Mouse (Mus musculus): ENCODE results near the gene Cadm1. TPM values are rescaled to one million over a fixed set of nuclear protein-coding genes. Genes with fewer than 3 reads are reported as not detected.

The Cadm1 gene
- polyA plus RNA-seq, 1 experiment: 92.2 TPM

DNA sequence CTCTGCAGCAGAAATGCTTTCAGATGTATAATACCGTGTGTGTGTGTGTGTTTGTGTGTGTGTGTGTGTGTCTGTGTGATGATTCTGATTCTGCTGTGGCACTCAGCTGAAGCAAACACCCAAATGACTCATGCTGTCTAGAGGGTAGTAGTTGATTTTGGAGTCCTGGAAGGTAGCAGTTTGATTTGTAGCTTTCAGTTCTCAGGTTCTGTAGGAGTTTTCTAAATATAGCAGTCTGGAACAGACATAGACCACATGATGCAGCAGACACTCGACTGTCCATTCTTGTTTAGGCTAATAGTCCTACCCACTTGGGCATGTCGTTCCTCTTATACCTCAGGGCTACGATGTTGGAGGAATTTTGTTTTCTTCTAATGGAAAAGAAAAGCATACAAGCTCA lies 86.4 kb downstream of the Cadm1 start:
- no peaks in the 10 kb centered on the region; the same call in 1 of the 2 replicates for H3K4me1 ChIP-seq (ENCODE audit: control insufficient read depth, insufficient read depth, low read length)
- H3K36me3 ChIP-seq (ENCODE audit: control insufficient read depth, insufficient read depth, low read length): no peaks in the 10 kb centered on the region
- H3K4me3 ChIP-seq (ENCODE audit: control insufficient read depth, low read depth, low read length): no peak overlapping the region
- H3K27me3 ChIP-seq (ENCODE audit: control insufficient read depth, insufficient read depth, low read length): no peaks in the 10 kb centered on the region
- H3K27ac ChIP-seq (ENCODE audit: control insufficient read depth, insufficient read depth, low read depth, low read length): no peak overlapping the region
- TF ChIP-seq CTCF (IDR thresholded peaks at IDR 0.05; ENCODE audit: control insufficient read depth, insufficient read depth, insufficient replicate concordance, low read depth, low read length) (no peak), POLR2A (IDR thresholded peaks at IDR 0.05; ENCODE audit: control insufficient read depth, low read depth, low read length) (no peak)

DNA sequence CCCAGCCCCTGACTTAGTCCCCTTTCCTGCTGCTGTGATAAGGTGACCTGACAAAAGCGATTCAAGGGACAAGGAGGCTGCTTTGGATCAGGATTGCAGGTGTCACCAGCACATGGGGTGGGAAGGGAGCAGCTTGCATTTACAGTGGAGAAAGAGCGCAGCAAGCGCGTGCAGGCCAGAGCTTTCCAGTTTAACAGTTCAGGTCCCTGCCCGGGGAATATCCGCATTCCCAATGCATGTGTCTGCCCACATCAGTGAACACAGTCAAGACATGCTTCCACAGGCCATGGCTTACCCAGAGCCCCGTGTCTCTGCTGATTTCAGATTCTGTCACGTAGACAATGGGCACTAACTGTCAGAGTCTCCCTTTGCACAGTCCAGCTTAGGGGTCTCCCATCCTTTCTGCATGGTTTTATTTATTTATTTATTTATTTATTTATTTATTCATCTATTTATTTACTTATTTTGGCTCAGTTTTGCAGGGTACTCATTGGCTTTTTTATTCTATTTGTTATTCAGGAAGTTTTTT lies 89.6 kb downstream of the Cadm1 start:
- H3K4me3 ChIP-seq (ENCODE audit: control insufficient read depth, low read depth, low read length): no peak overlapping the region
- no peaks in the 10 kb centered on the region for H3K27me3 ChIP-seq (ENCODE audit: control insufficient read depth, insufficient read depth, low read length)
- H3K36me3 ChIP-seq (ENCODE audit: control insufficient read depth, insufficient read depth, low read length): no peaks in the 10 kb centered on the region
- no peaks in the 10 kb centered on the region; the same call in 1 of the 2 replicates for H3K4me1 ChIP-seq (ENCODE audit: control insufficient read depth, insufficient read depth, low read length)
- TF ChIP-seq POLR2A (IDR thresholded peaks at IDR 0.05; ENCODE audit: control insufficient read depth, low read depth, low read length): no peak
- no peak for TF ChIP-seq CTCF (IDR thresholded peaks at IDR 0.05; ENCODE audit: control insufficient read depth, insufficient read depth, insufficient replicate concordance, low read depth, low read length)
- H3K27ac ChIP-seq (ENCODE audit: control insufficient read depth, insufficient read depth, low read depth, low read length): no peak overlapping the region

DNA sequence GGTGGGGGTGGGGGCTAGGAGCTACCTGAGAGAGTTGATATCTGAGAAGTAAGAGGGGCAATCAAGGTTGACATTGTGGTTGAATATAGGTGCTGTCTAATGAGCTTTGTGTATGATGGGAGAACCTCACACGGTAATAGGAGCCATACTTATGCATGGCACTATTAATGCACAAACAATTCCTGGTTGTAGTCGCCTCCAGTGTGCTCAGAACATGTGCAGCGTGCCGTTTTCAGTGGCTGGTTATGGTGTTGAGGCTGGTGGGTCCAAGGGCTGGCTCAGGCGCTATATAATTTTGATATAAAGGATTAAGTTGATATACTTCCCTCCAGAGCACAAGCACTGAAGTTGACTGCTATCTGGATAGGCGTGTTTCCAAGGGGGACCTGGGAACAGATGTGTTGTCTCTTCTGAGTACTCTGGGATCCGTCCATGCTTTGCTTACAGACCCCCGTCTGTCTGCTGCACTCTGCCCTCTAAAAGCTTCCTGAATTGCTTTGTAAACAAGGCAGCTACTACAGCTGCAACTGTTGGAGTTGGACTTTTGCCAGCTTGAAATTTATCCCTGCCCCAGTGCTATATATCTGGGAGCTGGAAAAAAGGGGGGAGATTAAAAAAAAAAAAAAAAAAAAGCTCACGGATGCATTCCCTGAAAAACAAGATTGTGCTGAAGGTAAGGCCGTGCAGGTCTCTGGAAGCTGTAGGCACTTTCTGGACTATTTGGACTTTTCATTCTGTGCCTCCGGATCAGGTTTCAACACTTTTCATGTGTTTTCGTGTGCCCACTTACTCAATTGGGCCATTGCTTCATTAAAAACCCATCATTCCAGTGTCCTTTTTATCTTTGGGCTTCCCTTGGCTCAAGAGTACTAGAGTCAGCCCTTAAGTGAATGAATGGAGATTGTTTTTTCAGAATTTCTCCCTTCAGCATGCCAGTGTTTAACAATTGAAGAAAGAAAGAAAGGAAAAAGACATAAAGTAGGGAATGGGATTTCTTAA lies 93.8 kb downstream of the Cadm1 start:
- TF ChIP-seq CTCF (IDR thresholded peaks at IDR 0.05; ENCODE audit: control insufficient read depth, insufficient read depth, insufficient replicate concordance, low read depth, low read length) (no peak), POLR2A (IDR thresholded peaks at IDR 0.05; ENCODE audit: control insufficient read depth, low read depth, low read length) (no peak)
- H3K27ac ChIP-seq (ENCODE audit: control insufficient read depth, insufficient read depth, low read depth, low read length): no peak overlapping the region
- H3K4me1 ChIP-seq (ENCODE audit: control insufficient read depth, insufficient read depth, low read length): no peaks in the 10 kb centered on the region
- no peaks in the 10 kb centered on the region for H3K36me3 ChIP-seq (ENCODE audit: control insufficient read depth, insufficient read depth, low read length)
- H3K27me3 ChIP-seq (ENCODE audit: control insufficient read depth, insufficient read depth, low read length): no peaks in the 10 kb centered on the region
- H3K4me3 ChIP-seq (ENCODE audit: control insufficient read depth, low read depth, low read length): no peak overlapping the region

DNA sequence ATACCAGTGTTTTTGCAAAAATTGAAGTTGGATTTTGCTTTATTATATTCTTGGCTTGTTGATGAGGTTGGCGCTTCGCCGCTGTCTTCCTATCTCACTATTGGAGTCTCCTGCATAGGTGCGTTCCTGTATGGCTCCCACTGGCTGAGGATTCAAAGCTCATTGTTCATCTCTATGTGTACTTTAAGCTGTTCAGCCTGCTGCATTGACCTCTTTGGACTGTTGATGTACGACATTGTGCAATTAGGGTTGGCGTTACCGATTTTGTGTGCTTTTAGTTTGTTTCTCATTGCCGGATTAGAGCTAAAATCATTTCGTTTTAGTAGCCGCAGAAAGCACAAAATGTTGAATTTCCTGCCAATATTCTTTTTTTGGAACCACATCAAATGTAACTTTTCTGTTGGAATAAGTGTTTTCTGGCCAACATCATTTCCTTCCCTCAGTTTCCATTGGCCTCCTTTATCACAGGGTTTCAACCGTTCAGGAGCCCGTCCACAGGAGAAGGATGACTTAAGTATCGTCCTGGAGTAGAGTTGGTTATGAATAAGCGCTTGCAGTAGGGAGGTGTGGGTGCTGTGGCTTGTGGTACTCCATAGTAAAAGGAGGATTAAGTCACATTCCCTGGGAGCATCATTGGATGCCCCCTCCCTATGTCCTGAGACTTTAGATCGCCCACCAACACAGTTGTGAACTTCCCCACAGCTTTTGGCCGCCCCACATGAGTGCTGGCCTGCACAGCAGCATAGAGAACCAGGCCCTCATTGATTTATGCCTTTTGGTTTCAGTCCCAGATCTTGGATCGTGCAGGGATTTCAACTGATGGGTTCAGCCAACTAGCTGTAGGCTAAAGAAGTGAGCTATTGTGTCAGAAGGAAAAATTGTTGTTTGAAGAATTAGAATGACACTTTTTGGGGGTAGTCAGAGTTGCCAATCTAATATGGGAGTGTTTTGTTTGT lies 94.9 kb downstream of the Cadm1 start:
- no peak for TF ChIP-seq POLR2A (IDR thresholded peaks at IDR 0.05; ENCODE audit: control insufficient read depth, low read depth, low read length)
- no peak for TF ChIP-seq CTCF (IDR thresholded peaks at IDR 0.05; ENCODE audit: control insufficient read depth, insufficient read depth, insufficient replicate concordance, low read depth, low read length)
- Histone ChIP-seq H3K4me3 (ENCODE audit: control insufficient read depth, low read depth, low read length) (no peak overlapping the region), H3K4me1 (ENCODE audit: control insufficient read depth, insufficient read depth, low read length) (no peaks in the 10 kb centered on the region), H3K36me3 (ENCODE audit: control insufficient read depth, insufficient read depth, low read length) (no peaks in the 10 kb centered on the region), H3K27me3 (ENCODE audit: control insufficient read depth, insufficient read depth, low read length) (no peaks in the 10 kb centered on the region), H3K27ac (ENCODE audit: control insufficient read depth, insufficient read depth, low read depth, low read length) (no peak overlapping the region)

DNA sequence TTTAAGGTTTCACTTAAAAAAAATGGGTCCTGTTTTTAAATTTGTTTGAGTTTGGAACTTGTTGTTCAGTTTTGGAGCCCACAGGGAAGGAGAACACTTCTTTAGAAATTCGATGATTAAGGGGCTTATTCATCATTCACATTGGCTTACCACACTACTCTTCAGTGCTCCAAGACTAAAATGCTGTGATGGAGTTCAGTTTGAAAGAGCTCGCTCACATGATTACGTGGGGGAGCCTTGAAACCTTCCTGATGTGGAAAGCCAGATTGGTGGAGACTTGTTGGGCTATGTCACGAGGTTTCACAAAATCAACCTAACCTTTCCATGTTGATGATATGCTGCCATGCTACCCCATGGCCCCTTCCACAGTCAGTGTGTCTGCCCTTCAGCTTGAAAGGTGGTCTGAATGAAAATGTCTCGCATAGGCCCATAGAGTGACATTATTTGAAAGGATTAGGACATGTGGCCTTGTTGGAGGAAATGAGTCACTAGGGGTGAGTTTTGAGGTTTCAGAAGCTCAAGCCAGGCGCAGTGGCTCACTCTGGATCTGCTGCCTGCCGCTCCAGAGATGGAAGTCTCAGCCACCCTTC lies 95.7 kb downstream of the Cadm1 start:
- no peak for TF ChIP-seq CTCF (IDR thresholded peaks at IDR 0.05; ENCODE audit: control insufficient read depth, insufficient read depth, insufficient replicate concordance, low read depth, low read length)
- TF ChIP-seq POLR2A (IDR thresholded peaks at IDR 0.05; ENCODE audit: control insufficient read depth, low read depth, low read length): no peak
- Histone ChIP-seq H3K4me3 (ENCODE audit: control insufficient read depth, low read depth, low read length) (no peak overlapping the region), H3K27me3 (ENCODE audit: control insufficient read depth, insufficient read depth, low read length) (no peaks in the 10 kb centered on the region), H3K4me1 (ENCODE audit: control insufficient read depth, insufficient read depth, low read length) (no peaks in the 10 kb centered on the region), H3K36me3 (ENCODE audit: control insufficient read depth, insufficient read depth, low read length) (no peaks in the 10 kb centered on the region), H3K27ac (ENCODE audit: control insufficient read depth, insufficient read depth, low read depth, low read length) (no peak overlapping the region)

DNA sequence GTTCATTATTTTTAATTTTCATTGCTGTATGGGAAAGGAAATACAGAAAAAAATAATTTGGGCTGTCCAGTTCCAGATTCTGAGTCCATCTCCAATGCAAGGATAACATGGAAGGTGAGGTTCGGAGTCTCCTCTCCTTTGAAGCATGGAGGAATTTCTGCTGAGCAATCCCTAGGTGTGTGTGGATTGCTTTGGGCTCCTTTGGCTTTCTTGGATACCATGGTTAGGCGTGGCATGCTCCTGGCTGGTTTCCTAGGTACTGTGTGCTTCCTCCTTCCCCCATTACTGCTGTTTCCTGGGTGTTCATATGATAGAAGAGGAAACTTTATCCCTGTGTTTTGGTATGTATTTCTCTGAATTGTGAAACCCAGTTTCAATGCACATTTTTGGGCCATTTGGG lies 98.0 kb downstream of the Cadm1 start:
- no peaks in the 10 kb centered on the region for H3K4me1 ChIP-seq (ENCODE audit: control insufficient read depth, insufficient read depth, low read length)
- H3K27me3 ChIP-seq (ENCODE audit: control insufficient read depth, insufficient read depth, low read length): no peaks in the 10 kb centered on the region
- H3K27ac ChIP-seq (ENCODE audit: control insufficient read depth, insufficient read depth, low read depth, low read length): no peak overlapping the region
- no peak for TF ChIP-seq CTCF (IDR thresholded peaks at IDR 0.05; ENCODE audit: control insufficient read depth, insufficient read depth, insufficient replicate concordance, low read depth, low read length)
- TF ChIP-seq POLR2A (IDR thresholded peaks at IDR 0.05; ENCODE audit: control insufficient read depth, low read depth, low read length): no peak
- H3K4me3 ChIP-seq (ENCODE audit: control insufficient read depth, low read depth, low read length): no peak overlapping the region
- H3K36me3 ChIP-seq (ENCODE audit: control insufficient read depth, insufficient read depth, low read length): no peaks in the 10 kb centered on the region

All from testis, adult 2 months (tissue).